Mouse (Mus musculus) kidney, postnatal 14 days (tissue): Measurements from ENCODE around the gene Rasd2.

Experiments
- DNase-seq: peaks from one replicate; pipeline ENCODE4 v3.0.0; 2022; ENCODE audit warnings: mixed read lengths

Gene Rasd2

DNA sequence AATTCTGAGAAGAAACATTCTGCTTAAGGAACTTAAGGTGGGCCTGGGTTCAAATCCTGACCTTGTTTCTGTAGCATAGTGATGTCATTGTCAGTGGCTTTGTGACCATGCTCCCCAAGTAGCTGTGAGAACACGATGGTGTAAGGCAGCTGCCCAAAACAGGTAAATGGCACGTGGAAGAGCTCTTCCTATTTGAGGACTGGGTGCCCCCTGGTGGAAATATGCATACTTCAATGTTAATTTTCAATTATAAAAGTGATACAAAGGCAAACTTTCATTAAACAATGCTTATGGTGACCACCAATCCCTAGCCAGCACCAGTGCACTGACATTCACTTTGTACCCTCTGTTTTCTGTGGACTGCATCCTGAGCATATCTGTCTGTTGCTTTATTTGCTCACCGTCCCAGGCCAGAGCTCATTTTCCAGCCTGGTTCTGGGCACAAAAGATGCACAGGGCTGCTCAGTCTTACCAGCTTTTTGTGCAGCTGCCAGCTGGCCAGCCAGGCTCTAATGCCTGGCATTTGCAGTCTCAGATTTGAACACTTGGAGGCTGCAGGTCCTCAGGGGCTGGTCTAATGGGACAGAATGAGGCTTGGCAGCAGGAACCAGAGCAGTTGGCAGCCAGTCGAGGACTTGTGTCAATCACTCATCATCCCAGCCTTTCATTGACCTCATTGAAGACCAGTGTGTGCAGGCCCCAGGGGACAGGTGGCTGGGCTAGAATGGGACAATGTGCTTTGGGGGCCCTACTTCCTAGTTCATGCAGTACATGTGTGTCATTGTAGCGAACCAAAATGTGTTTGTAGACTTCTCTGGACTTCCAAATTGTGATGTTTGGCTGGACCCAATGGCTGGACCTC lies 6.4 kb downstream of the Rasd2 start:
- DNase-seq, result peak; percentile 31

DNA sequence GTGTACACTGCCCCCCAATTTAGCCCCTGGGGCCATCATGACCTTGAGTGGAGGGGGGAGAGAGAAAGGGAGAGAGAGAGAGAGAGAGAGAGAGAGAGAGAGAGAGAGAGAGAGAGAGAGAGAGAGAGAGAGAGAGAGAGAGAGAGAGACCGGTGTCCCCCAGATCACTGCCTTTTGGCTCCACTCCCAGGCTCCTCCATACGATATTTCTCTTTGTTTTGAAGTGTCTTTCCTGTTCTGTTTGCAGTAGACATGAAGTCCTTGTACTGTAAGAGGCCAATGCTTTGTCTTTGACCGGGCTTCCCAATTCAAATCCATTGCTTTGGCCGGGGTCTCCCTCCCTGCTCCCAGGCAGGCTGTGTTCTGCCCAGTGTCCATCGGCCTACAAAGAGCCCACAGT lies 8.9 kb downstream of the Rasd2 start:
- DNase-seq, result no peak

DNA sequence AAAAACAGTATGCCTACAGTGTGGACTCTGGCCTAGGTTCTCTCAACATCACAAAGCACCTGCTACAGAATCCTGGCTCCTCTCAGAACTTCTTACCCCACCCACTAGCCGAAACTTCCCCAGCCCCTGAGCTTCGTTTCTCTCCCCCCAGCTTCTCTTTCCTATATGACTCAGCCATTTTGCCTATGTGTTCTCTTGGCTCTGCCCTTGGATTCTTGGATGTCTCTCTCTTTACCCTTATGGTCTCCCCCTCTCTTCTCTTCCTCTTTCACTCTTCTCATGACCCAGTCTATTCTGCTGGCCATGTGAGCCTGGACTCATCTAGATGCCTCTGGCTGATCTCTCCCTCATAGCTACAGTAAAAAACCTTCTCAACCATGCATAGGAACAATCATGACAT lies 13.0 kb downstream of the Rasd2 start:
- no peak for DNase-seq

DNA sequence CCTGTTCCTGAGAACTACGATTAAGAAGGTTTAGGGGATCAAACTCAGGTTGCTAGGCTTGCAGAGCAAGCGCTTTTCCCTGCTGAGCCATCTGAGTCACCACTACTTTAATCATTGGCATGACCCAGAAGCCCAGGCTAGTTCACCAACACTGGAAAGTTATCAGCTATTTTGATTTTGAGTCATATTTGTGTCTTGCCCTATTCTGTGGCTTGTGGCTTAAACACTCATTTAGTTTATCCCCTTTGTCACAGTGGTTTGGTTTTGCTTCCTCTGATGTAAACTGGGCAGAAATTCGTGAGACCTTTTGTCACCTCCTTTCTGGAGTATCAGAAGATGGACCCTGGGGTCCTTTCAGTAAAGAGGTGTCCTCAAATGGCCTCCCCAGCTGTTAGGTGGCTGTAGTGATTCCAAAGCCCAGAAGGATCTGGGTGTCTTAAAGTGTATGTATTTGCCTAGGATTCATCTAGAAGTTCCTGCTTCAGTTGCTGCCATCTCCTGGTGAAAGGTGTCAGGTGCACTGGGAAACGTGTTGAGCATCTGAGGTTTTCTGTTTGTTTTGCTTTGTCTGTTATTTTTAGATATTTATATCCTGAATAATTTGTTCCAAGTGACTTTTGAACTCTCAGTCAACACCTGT lies 20.3 kb downstream of the Rasd2 start:
- no peak for DNase-seq

DNA sequence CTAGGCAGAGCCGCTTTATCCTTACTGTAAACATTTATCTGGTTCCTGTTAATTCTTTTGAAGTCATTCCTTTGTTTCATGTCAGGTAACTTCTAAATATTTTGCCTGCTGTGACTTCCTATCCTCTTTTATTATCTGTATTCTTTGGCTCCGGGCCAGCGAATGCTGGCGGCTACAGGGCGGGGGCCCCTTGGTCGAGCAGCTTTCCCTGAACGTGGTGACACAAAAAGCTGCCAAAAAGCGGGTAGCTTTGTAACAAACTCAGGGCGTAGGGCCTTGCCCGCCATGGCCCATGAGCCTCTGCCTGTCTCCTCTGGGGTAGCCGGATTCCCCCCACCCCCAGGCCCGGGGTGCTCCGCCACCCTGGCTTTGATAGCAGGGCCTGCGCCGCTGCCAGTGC lies 33.6 kb downstream of the Rasd2 start:
- DNase-seq, result no peak

DNA sequence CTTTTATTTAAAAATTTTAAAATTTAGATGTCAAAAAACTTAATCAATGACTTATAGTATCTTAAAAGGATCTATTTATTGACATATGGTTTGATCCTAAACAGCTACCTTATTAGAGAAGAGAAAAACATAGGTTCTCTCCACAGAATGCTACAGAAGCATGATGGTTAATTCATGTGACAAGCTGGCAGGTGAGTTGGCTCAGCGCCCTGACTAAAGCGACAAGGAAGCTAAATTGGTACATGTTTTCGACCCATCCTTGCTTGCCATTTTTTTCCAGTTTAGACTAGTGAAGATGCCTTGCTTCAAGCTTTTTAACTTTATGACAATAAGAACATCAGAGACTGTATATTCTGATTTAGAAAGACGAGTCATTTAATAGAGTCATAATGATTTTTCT lies 35.4 kb downstream of the Rasd2 start:
- DNase-seq, result no peak

DNA sequence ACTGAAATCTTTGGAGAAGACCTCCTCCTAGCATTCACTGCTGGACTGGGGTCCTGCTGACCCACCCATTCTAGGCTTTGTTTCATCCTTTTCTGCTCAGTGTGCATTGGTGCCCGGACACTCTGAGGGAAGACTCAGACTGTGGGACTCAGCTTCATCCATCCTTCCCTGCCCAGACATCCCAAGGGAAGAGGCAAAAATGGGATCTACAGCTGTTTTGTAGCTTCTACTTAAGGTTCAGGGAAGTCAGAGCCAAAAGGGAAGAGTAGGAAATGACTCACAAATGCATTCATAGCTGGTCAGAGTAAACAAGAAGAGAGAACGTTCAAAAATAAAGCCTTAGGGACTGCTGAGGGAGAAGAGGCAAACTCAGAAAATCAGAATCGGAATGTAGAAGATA lies 40.3 kb downstream of the Rasd2 start:
- no peak for DNase-seq

DNA sequence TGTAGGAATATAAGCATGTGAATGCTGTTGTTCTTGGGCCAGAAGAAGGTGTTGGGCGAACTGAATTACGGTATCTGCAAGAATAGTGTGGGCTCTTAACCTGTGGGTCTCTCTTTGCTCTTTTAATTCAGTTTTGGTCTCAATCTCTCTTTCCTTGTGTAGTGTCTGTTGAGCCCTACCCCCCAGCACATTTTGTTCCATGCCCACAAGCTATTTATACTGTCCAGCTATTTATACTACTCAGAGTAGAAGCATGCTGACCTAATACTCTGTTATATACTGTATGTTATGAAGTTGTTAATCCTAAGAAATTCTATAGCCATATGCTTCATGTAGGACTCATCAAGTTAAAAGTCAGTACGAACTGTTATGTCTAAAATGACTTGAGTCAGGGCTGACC lies 41.9 kb downstream of the Rasd2 start:
- no peak for DNase-seq

DNA sequence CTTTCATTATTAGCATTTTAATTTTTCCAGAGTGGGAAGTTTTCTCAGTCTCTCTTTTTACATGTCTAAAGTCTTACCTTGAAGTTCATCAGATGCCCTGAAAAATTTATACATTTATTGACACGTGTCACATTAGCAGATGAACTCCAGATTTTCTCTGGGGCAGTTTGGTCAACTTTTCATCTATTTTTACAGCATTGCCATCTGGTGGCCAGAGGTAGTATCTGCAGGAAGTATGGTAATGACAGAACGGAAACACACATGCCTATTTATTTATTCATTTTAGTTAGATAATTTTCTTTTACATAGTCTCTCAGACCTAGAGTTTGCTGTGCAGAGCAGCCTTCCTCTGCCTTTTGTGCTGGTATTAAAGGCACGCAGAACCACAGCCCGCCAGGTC lies 58.4 kb downstream of the Rasd2 start:
- peak; percentile 15 for DNase-seq
